Mouse (Mus musculus): Measurements from ENCODE around the gene Zan.

GRCm38 (mm10) chr5:137491559-137491958 lies 14.7 kb upstream of the Zan start:
- no peak for TF ChIP-seq CTCF (IDR thresholded peaks at IDR 0.05; ENCODE audit: control insufficient read depth, insufficient read depth, low read length)
- TF ChIP-seq POLR2A (IDR thresholded peaks at IDR 0.05; ENCODE audit: borderline replicate concordance, control insufficient read depth, low read depth, low read length) = no peak
